Mouse (Mus musculus) stomach, embryonic 16.5 days (tissue): ENCODE data around the gene Olfr734. TPM values are rescaled to one million over a fixed set of nuclear protein-coding genes. Genes with fewer than 3 reads are reported as not detected.

Source experiments
- polyA plus RNA-seq: library from polyadenylated mRNA; unstranded; fragments of >200 nt; fragmentation: Nextera tagmentation; extraction: Ambion mirVana; gene quantifications from 2 replicates; pipeline ENCODE4 v1.2.1, GENCODE M21; 2015

Gene Olfr734
- polyA plus RNA-seq, 1 experiment from 2014 or later = not detected

Other genes with a start within 250 kb of the Olfr734 start
- gene Olfr726, start 235.8 kb downstream of the Olfr734 start, polyA plus RNA-seq = not detected in 2 replicates
- gene Olfr727, start 203.6 kb downstream of the Olfr734 start, polyA plus RNA-seq = not detected in 2 replicates
- not detected in 2 replicates for gene Olfr728, start 184.1 kb downstream of the Olfr734 start, polyA plus RNA-seq
- gene Olfr729, start 173.9 kb downstream of the Olfr734 start, polyA plus RNA-seq = not detected in 2 replicates
- not detected in 2 replicates for gene Olfr730, start 138.6 kb downstream of the Olfr734 start, polyA plus RNA-seq
- gene Olfr731, start 84.9 kb downstream of the Olfr734 start, polyA plus RNA-seq = not detected in 2 replicates
- not detected in 2 replicates for gene Olfr732, start 42.6 kb downstream of the Olfr734 start, polyA plus RNA-seq
- not detected in 2 replicates for gene Olfr733, start 25.2 kb downstream of the Olfr734 start, polyA plus RNA-seq
- gene Olfr735, start 22.1 kb upstream of the Olfr734 start, polyA plus RNA-seq = not detected in 2 replicates
- gene Tlr11, start 31.2 kb upstream of the Olfr734 start, polyA plus RNA-seq = not detected in 2 replicates
- not detected in 2 replicates for gene Olfr736, start 54.4 kb upstream of the Olfr734 start, polyA plus RNA-seq
- gene Olfr738, start 80.8 kb upstream of the Olfr734 start, polyA plus RNA-seq = not detected in 2 replicates
- gene Olfr739, start 91.9 kb upstream of the Olfr734 start, polyA plus RNA-seq = not detected in 2 replicates
- gene Olfr740, start 118.8 kb upstream of the Olfr734 start, polyA plus RNA-seq = not detected in 2 replicates
- not detected in 2 replicates for gene Olfr741, start 146.0 kb upstream of the Olfr734 start, polyA plus RNA-seq
- gene Olfr742, start 176.8 kb upstream of the Olfr734 start, polyA plus RNA-seq = not detected in 2 replicates
- gene Olfr743, start 195.1 kb upstream of the Olfr734 start, polyA plus RNA-seq = not detected in 2 replicates